Mouse (Mus musculus): ENCODE measurements around the gene Cdk13.

Gene Cdk13

GRCm38 (mm10) chr13:17762405-17762804 is 42.5 kb downstream of the Cdk13 start:
- no peak for DNase-seq (ENCODE audit: low read depth, low spot score)

- DNase-seq (ENCODE audit: low read depth, low spot score), result no peak
Measured at GRCm38 (mm10) chr13:17754997-17755396, 49.9 kb downstream of the Cdk13 start.

GRCm38 (mm10) chr13:17728798-17729197 is 76.1 kb downstream of the Cdk13 start:
- no peak for DNase-seq (ENCODE audit: low read depth, low spot score)

- DNase-seq (ENCODE audit: low read depth, low spot score), result no peak
Measured at GRCm38 (mm10) chr13:17727922-17728321, 77.0 kb downstream of the Cdk13 start.

GRCm38 (mm10) chr13:17717357-17717756 is 87.5 kb downstream of the Cdk13 start:
- no peak for DNase-seq (ENCODE audit: low read depth, low spot score)

GRCm38 (mm10) chr13:17708784-17709311 is 96.0 kb downstream of the Cdk13 start:
- DNase-seq (ENCODE audit: low read depth, low spot score), result no peak

GRCm38 (mm10) chr13:17705188-17705826 is 99.6 kb downstream of the Cdk13 start:
- no peak for DNase-seq (ENCODE audit: low read depth, low spot score)

GRCm38 (mm10) chr13:17702311-17702710 is 102.6 kb downstream of the Cdk13 start:
- DNase-seq (ENCODE audit: low read depth, low spot score), result no peak

- no peak for DNase-seq (ENCODE audit: low read depth, low spot score)
Measured at GRCm38 (mm10) chr13:17701322-17701721, 103.6 kb downstream of the Cdk13 start.

GRCm38 (mm10) chr13:17700090-17700715 is 104.7 kb downstream of the Cdk13 start:
- DNase-seq (ENCODE audit: low read depth, low spot score), result no peak

- no peak for DNase-seq (ENCODE audit: low read depth, low spot score)
Measured at GRCm38 (mm10) chr13:17695898-17696580, 108.9 kb downstream of the Cdk13 start.

- DNase-seq (ENCODE audit: low read depth, low spot score), result peak; percentile 100
Measured at GRCm38 (mm10) chr13:17694911-17695699, 109.8 kb downstream of the Cdk13 start, which contains the start of the genes Mplkip and Sugct. Gene Mplkip, plus strand, starts transcription at chr13:17695192. Gene Sugct, minus strand, starts transcription at chr13:17695553.

GRCm38 (mm10) chr13:17694414-17694813 is 110.5 kb downstream of the Cdk13 start:
- DNase-seq (ENCODE audit: low read depth, low spot score), result no peak

- no peak for DNase-seq (ENCODE audit: low read depth, low spot score)
Measured at GRCm38 (mm10) chr13:17693816-17694215, 111.1 kb downstream of the Cdk13 start.

GRCm38 (mm10) chr13:17691436-17691835 is 113.5 kb downstream of the Cdk13 start:
- no peak for DNase-seq (ENCODE audit: low read depth, low spot score)

GRCm38 (mm10) chr13:17690686-17691085 is 114.2 kb downstream of the Cdk13 start:
- no peak for DNase-seq (ENCODE audit: low read depth, low spot score)

- no peak for DNase-seq (ENCODE audit: low read depth, low spot score)
Measured at GRCm38 (mm10) chr13:17689461-17689860, 115.4 kb downstream of the Cdk13 start.

- no peak for DNase-seq (ENCODE audit: low read depth, low spot score)
Measured at GRCm38 (mm10) chr13:17671122-17671521, 133.8 kb downstream of the Cdk13 start.

GRCm38 (mm10) chr13:17667380-17667779 is 137.5 kb downstream of the Cdk13 start:
- DNase-seq (ENCODE audit: low read depth, low spot score), result no peak
